Mouse (Mus musculus) neural tube, embryonic 15.5 days (tissue): Measurements from ENCODE around the gene Wwtr1. TPM values are rescaled to one million over a fixed set of nuclear protein-coding genes. Genes with fewer than 3 reads are reported as not detected.

ENCODE experiments used
- ATAC-seq: fragments of 200-750 bp; cut with Nextera tagmentation; 2 replicates; pipeline ENCODE4 v1.8.0; 2017; ENCODE audit warnings: mild to moderate bottlenecking, moderate TSS enrichment, moderate library complexity; ENCODE audit not compliant: low FRiP score
- H3K27ac ChIP-seq: fragments of 300-500 bp; sonication (generic); replicated peaks from 2 replicates; pipeline ENCODE4 v1.5.1; 2015; ENCODE audit warnings: mild to moderate bottlenecking, inconsistent platforms
- H3K27me3 ChIP-seq: fragments of 300-500 bp; sonication (generic); replicated peaks from 2 replicates; pipeline ENCODE4 v1.6.1; 2015; ENCODE audit warnings: inconsistent platforms
- H3K36me3 ChIP-seq: fragments of 300-500 bp; sonication (generic); 2 replicates; pipeline ENCODE4 v1.6.1; 2015; ENCODE audit warnings: inconsistent platforms
- H3K4me1 ChIP-seq: fragments of 300-500 bp; sonication (generic); 2 replicates; pipeline ENCODE4 v1.6.1; 2015; ENCODE audit warnings: inconsistent platforms
- H3K4me2 ChIP-seq: fragments of 300-500 bp; sonication (generic); 2 replicates; pipeline ENCODE4 v1.6.1; 2015; ENCODE audit warnings: inconsistent platforms, mild to moderate bottlenecking, moderate library complexity
- H3K4me3 ChIP-seq: fragments of 300-500 bp; sonication (generic); replicated peaks from 2 replicates; pipeline ENCODE4 v1.5.1; 2015; ENCODE audit warnings: mild to moderate bottlenecking, inconsistent platforms
- H3K9ac ChIP-seq: fragments of 300-500 bp; sonication (generic); replicated peaks from 2 replicates; pipeline ENCODE4 v1.6.1; 2015; ENCODE audit warnings: mild to moderate bottlenecking, inconsistent platforms
- H3K9me3 ChIP-seq: fragments of 300-500 bp; sonication (generic); replicated peaks from 2 replicates; pipeline ENCODE4 v1.6.1; 2016; ENCODE audit warnings: inconsistent platforms
- WGBS: fragments of 180-500 bp; shearing (Covaris S2); methylation state at CpG from one replicate; pipeline ENCODE4 v1.1.7; 2015; ENCODE audit warnings: mixed read lengths; 5-methylcytosine and 5-hydroxymethylcytosine counted together
- polyA plus RNA-seq: library from polyadenylated mRNA; unstranded; fragments of >200 nt; fragmentation: Nextera tagmentation; extraction: Ambion mirVana; gene quantifications from 2 replicates; pipeline ENCODE4 v1.2.1, GENCODE M21; 2015

Wwtr1 gene
- 8.1 and 10.7 TPM in 2 replicates for polyA plus RNA-seq

GRCm38 (mm10) chr3:57575660-57576055 is at the start of gene Wwtr1:
Gene Wwtr1 (minus strand): TSS chr3:57575910.
- Histone ChIP-seq H3K9ac (peak within 1 kb of the TSS; percentile 64), H3K36me3 (no peaks in the 10 kb centered on the region), H3K4me3 (peak within 1 kb of the TSS; percentile 70), H3K4me1 (peaks cover 18% of the 10 kb centered on the region), H3K27ac (peak within 1 kb of the TSS; percentile 84), H3K9me3 (no peaks in the 10 kb centered on the region), H3K27me3 (peaks cover 7% of the 10 kb centered on the region; the same call in 1 of the 2 replicates), H3K4me2 (peak within 1 kb of the TSS; percentile 99)
- WGBS, result under 1% methylated on average over 34 of the region's 36 CpGs
- peak; percentile 87 for ATAC-seq

- Histone ChIP-seq H3K4me3 (no peak overlapping the region), H3K27me3 (no peaks in the 10 kb centered on the region), H3K36me3 (no peaks in the 10 kb centered on the region), H3K4me1 (no peaks in the 10 kb centered on the region), H3K4me2 (no peak overlapping the region), H3K9me3 (no peaks in the 10 kb centered on the region), H3K9ac (no peak overlapping the region), H3K27ac (no peak overlapping the region)
- ATAC-seq, result no peak
- WGBS, result 74% methylated on average over 4 of the region's 4 CpGs
These were observed 44.0 kb upstream of the Wwtr1 start for GRCm38 (mm10) chr3:57619718-57620117.

- no peaks in the 10 kb centered on the region for H3K9me3 ChIP-seq
- ATAC-seq, result no peak
- H3K9ac ChIP-seq, result no peak overlapping the region
- no peaks in the 10 kb centered on the region for H3K4me1 ChIP-seq
- no peak overlapping the region for H3K4me2 ChIP-seq
- no peak overlapping the region for H3K27ac ChIP-seq
- WGBS, result 92% methylated on average over 4 of the region's 4 CpGs
- no peak overlapping the region for H3K4me3 ChIP-seq
- no peaks in the 10 kb centered on the region for H3K36me3 ChIP-seq
- H3K27me3 ChIP-seq, result no peaks in the 10 kb centered on the region
These were observed 39.9 kb upstream of the Wwtr1 start for GRCm38 (mm10) chr3:57615652-57616051.

GRCm38 (mm10) chr3:57612430-57612997 is 36.8 kb upstream of the Wwtr1 start:
- Histone ChIP-seq H3K9me3 (no peaks in the 10 kb centered on the region), H3K27me3 (no peaks in the 10 kb centered on the region), H3K9ac (no peak overlapping the region), H3K27ac (no peak overlapping the region), H3K36me3 (no peaks in the 10 kb centered on the region), H3K4me2 (no peak overlapping the region), H3K4me3 (no peak overlapping the region), H3K4me1 (no peaks in the 10 kb centered on the region)
- ATAC-seq, result no peak
- 84% methylated on average over 3 of the region's 3 CpGs for WGBS

- no peaks in the 10 kb centered on the region for H3K9me3 ChIP-seq
- no peak overlapping the region for H3K4me2 ChIP-seq
- 77% methylated on average over 7 of the region's 7 CpGs for WGBS
- no peak for ATAC-seq
- no peaks in the 10 kb centered on the region for H3K27me3 ChIP-seq
- H3K27ac ChIP-seq, result no peak overlapping the region
- no peaks in the 10 kb centered on the region for H3K36me3 ChIP-seq
- H3K4me3 ChIP-seq, result no peak overlapping the region
- no peaks in the 10 kb centered on the region for H3K4me1 ChIP-seq
- H3K9ac ChIP-seq, result no peak overlapping the region
These were observed 36.1 kb upstream of the Wwtr1 start for GRCm38 (mm10) chr3:57611776-57612175.

- no peak for ATAC-seq
- 47% methylated on average over 1 of the region's 1 CpGs for WGBS
- no peaks in the 10 kb centered on the region for H3K27me3 ChIP-seq
These were observed 28.9 kb upstream of the Wwtr1 start for GRCm38 (mm10) chr3:57604618-57605015.

GRCm38 (mm10) chr3:57603891-57604617 is 28.3 kb upstream of the Wwtr1 start:
- H3K27me3 ChIP-seq, result no peaks in the 10 kb centered on the region
- H3K4me1 ChIP-seq, result no peaks in the 10 kb centered on the region
- no peaks in the 10 kb centered on the region for H3K36me3 ChIP-seq
- no peak overlapping the region for H3K9ac ChIP-seq
- H3K27ac ChIP-seq, result no peak overlapping the region
- no peak overlapping the region for H3K4me3 ChIP-seq
- H3K9me3 ChIP-seq, result no peaks in the 10 kb centered on the region
- no peak overlapping the region for H3K4me2 ChIP-seq
- no peak for ATAC-seq
- WGBS, result 71% methylated on average over 5 of the region's 5 CpGs

More at GRCm38 (mm10) chr3:57604618-57605015, 28.9 kb upstream of the Wwtr1 start:
- H3K4me2 ChIP-seq, result no peak overlapping the region
- no peak overlapping the region for H3K27ac ChIP-seq
- H3K4me1 ChIP-seq, result no peaks in the 10 kb centered on the region
- H3K36me3 ChIP-seq, result no peaks in the 10 kb centered on the region
- no peaks in the 10 kb centered on the region for H3K9me3 ChIP-seq
- no peak overlapping the region for H3K4me3 ChIP-seq
- no peak overlapping the region for H3K9ac ChIP-seq

- no peaks in the 10 kb centered on the region for H3K9me3 ChIP-seq
- H3K4me2 ChIP-seq, result no peak overlapping the region
- no peaks in the 10 kb centered on the region for H3K27me3 ChIP-seq
- no peak overlapping the region for H3K4me3 ChIP-seq
- no peaks in the 10 kb centered on the region for H3K36me3 ChIP-seq
- no peaks in the 10 kb centered on the region for H3K4me1 ChIP-seq
- 83% methylated on average over 4 of the region's 4 CpGs for WGBS
- no peak for ATAC-seq
- H3K9ac ChIP-seq, result no peak overlapping the region
- no peak overlapping the region for H3K27ac ChIP-seq
These were observed 26.9 kb upstream of the Wwtr1 start for GRCm38 (mm10) chr3:57602610-57603009.

- H3K4me3 ChIP-seq, result no peak overlapping the region
- no peaks in the 10 kb centered on the region for H3K36me3 ChIP-seq
- no peak for ATAC-seq
- WGBS, result 84% methylated on average over 7 of the region's 7 CpGs
- no peak overlapping the region for H3K9ac ChIP-seq
- no peaks in the 10 kb centered on the region for H3K4me1 ChIP-seq
- H3K27me3 ChIP-seq, result no peaks in the 10 kb centered on the region
- no peaks in the 10 kb centered on the region for H3K9me3 ChIP-seq
- no peak overlapping the region for H3K27ac ChIP-seq
- no peak overlapping the region for H3K4me2 ChIP-seq
These were observed 20.9 kb upstream of the Wwtr1 start for GRCm38 (mm10) chr3:57596566-57596965.

- no peaks in the 10 kb centered on the region for H3K27me3 ChIP-seq
- H3K27ac ChIP-seq, result no peak overlapping the region
- H3K9me3 ChIP-seq, result no peaks in the 10 kb centered on the region
- H3K4me3 ChIP-seq, result no peak overlapping the region
- H3K4me1 ChIP-seq, result no peaks in the 10 kb centered on the region
- ATAC-seq, result no peak
- no peak overlapping the region for H3K9ac ChIP-seq
- no peak overlapping the region for H3K4me2 ChIP-seq
- H3K36me3 ChIP-seq, result no peaks in the 10 kb centered on the region
These were observed 19.8 kb upstream of the Wwtr1 start for GRCm38 (mm10) chr3:57595506-57595905.

GRCm38 (mm10) chr3:57585967-57586366 is 10.3 kb upstream of the Wwtr1 start:
- no peak for ATAC-seq
- Histone ChIP-seq H3K9ac (no peak overlapping the region), H3K4me2 (no peak overlapping the region), H3K9me3 (no peaks in the 10 kb centered on the region), H3K4me3 (no peak overlapping the region), H3K27me3 (no peaks in the 10 kb centered on the region), H3K27ac (no peak overlapping the region), H3K4me1 (no peaks in the 10 kb centered on the region), H3K36me3 (no peaks in the 10 kb centered on the region)
- WGBS, result 90% methylated on average over 6 of the region's 6 CpGs

- Histone ChIP-seq H3K4me3 (no peak overlapping the region), H3K36me3 (no peaks in the 10 kb centered on the region), H3K9me3 (no peaks in the 10 kb centered on the region), H3K27ac (no peak overlapping the region), H3K9ac (no peak overlapping the region), H3K4me2 (no peak overlapping the region), H3K4me1 (no peaks in the 10 kb centered on the region), H3K27me3 (no peaks in the 10 kb centered on the region)
- ATAC-seq, result no peak
- WGBS, result 68% methylated on average over 4 of the region's 4 CpGs
These were observed 7.8 kb upstream of the Wwtr1 start for GRCm38 (mm10) chr3:57583533-57583932.
